Mouse (Mus musculus) adrenal gland, postnatal 25 days (tissue): ENCODE results near the gene Scn4b. TPM values are rescaled to one million over a fixed set of nuclear protein-coding genes. Genes with fewer than 3 reads are reported as not detected.

Experiments used
- DNase-seq: peaks from one replicate; pipeline ENCODE4 v3.0.0; 2021; ENCODE audit warnings: mixed read lengths
- total RNA-seq: library from RNA; stranded (reverse); gene quantifications from 2 replicates; pipeline ENCODE4 v1.2.3, GENCODE M21; 2021

Scn4b gene
- total RNA-seq, 1 experiment from 2014 or later, result 0.49 TPM

DNA sequence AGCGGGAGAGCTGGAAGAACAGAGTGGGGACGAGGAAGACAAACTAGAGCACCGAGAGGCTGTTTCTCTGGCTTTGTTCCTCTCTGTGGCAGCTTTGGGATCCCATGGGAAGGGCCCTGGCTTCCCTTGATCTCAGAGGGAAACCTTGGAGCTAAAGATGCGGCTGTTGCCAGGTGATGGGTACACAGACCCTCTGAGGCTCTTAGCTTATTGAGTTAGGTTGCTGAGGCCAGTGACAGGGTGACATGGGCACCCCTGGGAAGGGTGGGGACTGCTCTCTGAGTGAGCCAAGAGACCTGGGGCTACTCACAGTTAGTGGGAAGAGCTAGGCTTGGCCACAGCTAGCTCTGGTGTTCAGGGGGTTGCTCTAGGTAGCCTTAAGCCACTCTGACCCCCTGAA lies 57.3 kb downstream of the Scn4b start:
- no peak for DNase-seq

DNA sequence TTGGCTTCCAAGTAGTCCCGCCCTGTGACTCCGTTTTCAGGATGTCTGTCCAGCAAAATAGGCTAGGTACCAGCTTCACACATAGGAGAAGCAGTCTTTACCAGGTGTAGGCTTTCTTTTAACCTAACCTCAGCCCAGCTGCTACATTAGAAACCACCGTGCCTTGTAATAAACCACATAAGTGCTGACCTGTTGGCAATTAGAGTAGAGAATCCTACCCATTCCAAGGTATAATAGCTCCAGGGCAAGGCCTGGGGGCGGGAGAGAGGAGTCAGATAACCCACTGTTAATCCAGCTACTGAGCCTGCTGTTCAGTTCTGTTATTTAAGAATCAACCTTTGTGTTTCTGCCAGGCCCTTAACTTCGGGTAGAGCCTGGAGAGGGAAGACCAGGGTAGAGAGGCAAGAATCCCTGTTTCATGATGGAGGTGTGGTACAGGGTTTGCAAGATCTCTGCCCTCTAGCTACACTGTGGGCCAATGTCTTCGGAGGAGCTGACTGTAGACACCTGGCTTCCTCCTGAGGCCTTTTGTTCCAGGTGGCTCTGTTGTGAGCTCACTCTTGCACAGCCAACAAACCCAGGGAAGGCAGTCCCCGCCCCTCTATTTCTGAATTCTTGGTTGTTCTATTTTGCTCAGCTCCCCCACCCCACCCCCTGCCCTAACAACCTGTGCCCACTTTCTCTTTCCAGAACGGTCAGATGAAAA lies 58.1 kb downstream of the Scn4b start:
- no peak for DNase-seq

DNA sequence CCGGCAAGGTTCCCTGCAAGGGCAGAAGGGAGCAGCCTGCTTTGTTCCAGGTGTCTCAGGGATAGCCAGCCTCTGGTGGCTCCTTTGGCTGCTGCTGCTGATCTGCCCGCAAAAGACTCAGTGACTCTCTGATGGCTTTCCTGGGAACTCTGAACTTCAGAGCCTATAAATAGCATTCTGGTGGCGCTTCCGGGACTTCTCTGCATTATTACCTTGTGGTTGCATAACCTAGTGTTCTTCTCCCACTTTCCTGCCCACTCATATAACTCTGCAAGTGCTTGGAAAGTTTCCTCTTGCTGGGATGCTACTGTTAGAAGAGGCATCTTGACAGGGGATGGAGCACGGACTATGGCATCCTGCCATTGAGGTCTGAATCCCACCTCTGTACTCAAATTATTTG lies 59.4 kb downstream of the Scn4b start:
- DNase-seq, result no peak

DNA sequence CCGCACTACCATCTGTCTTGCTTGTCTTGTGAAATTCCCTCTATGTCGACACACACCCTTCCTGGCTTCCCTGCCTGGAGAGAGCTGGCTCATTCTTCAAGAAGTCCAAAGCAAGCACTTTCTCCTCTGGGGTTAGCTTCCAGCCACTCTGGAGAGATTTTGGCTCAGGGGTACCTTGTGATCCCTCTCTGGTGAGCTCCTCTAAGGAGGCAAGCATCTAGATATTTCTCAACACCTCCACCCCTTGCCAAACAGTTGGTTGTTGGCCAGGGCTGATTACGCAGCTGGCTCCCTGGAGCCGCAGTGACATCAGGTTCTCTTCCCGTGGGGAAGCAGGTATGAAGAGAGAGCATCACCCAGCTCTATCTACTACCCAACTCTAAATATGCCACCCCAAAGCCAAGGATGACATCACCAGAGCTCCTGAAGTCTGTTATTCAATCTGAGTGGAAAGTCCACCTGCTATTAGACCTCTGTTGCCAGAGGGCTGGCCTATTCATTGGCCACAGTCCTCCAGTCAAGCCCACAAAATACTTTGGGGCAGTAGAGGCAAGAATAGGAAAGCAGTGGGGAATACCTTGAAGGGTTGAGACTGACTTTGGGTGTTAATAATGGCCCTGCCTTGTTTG lies 63.2 kb downstream of the Scn4b start:
- peak; percentile 21 for DNase-seq

- no peak for DNase-seq
Measured at GRCm38 (mm10) chr9:45202021-45202798, 64.0 kb downstream of the Scn4b start.

Other genes with a start within 250 kb of the Scn4b start
- 383 and 529 TPM in 2 replicates for gene Atp5l, start 217.7 kb upstream of the Scn4b start, total RNA-seq
- 71.9 and 105 TPM in 2 replicates for gene Ube4a, start 172.8 kb upstream of the Scn4b start, total RNA-seq
- gene Cd3g, start 158.0 kb upstream of the Scn4b start, total RNA-seq, result 0.52 TPM in 1 of 2 replicates, not detected in the other
- gene Cd3d, start 156.6 kb upstream of the Scn4b start, total RNA-seq, result not detected in 2 replicates
- 0.46 TPM in 1 of 2 replicates, not detected in the other for gene Cd3e, start 128.8 kb upstream of the Scn4b start, total RNA-seq
- gene Mpzl2, start 98.6 kb upstream of the Scn4b start, total RNA-seq, result 5.7 and 7.4 TPM in 2 replicates
- gene Mpzl3, start 83.2 kb upstream of the Scn4b start, total RNA-seq, result 6.0 and 6.8 TPM in 2 replicates
- 1.1 and 2.6 TPM in 2 replicates for gene Jaml, start 59.2 kb upstream of the Scn4b start, total RNA-seq
- 9.4 and 11.0 TPM in 2 replicates for gene Scn2b, start 20.6 kb upstream of the Scn4b start, total RNA-seq
- not detected in 2 replicates for gene BC049352, start 43.6 kb downstream of the Scn4b start, total RNA-seq
- not detected in 2 replicates for gene Tmprss4, start 65.7 kb downstream of the Scn4b start, total RNA-seq
- 1.6 and 1.9 TPM in 2 replicates for gene Il10ra, start 130.8 kb downstream of the Scn4b start, total RNA-seq
- 0.12 TPM in 1 of 2 replicates, not detected in the other for gene Tmprss13, start 180.7 kb downstream of the Scn4b start, total RNA-seq
- gene Fxyd6, start 231.8 kb downstream of the Scn4b start, total RNA-seq, result 153 and 178 TPM in 2 replicates